In genomic region chr19:5940656-5941055, GRCm38 (mm10) we compare ENCODE assay signal across 12 mouse cellular contexts. TPM values are rescaled to one million over a fixed set of nuclear protein-coding genes. Genes with fewer than 3 reads are reported as not detected.
A peak's percentile ranks its signal among the peaks of the same experiment; 100 is the strongest.
DNase-seq lines count a peak whose midpoint lies in the region; ATAC-seq and TF ChIP-seq lines count a peak whose summit lies in the region.
"Had no signal": no experiment of that assay in that cellular context is flagged by ENCODE, and none has a peak within 500 bp of the region (broad histone marks: within the 10 kb centered on the region; RNA-seq: fewer than 3 reads in every experiment).

No protein-coding gene starts in this region.

- H3K27ac ChIP-seq in heart, embryonic 13.5 days (replicated peaks) = peak overlapping the region; percentile 76
- peak overlapping the region; percentile 52 for H3K27ac ChIP-seq in spleen, adult 2 months (ENCODE audit: insufficient read depth, low read length)
- H3K27ac ChIP-seq in embryonic fibroblast, embryonic 13.5 days (ENCODE audit: insufficient read depth, low read length) = peak overlapping the region; percentile 90
- H3K27ac ChIP-seq in stomach, postnatal 0 days (replicated peaks) = peak overlapping the region; percentile 70
- H3K27ac ChIP-seq: liver, embryonic 12.5 days had no signal

- H3K4me2 ChIP-seq in heart, embryonic 13.5 days = no peak overlapping the region
- no peak overlapping the region for H3K4me2 ChIP-seq in stomach, postnatal 0 days (replicated peaks; ENCODE audit: low read depth)
- H3K4me2 ChIP-seq: liver, embryonic 12.5 days had no signal

- no peak overlapping the region for H3K9ac ChIP-seq in heart, embryonic 13.5 days
- no peak overlapping the region for H3K9ac ChIP-seq in stomach, postnatal 0 days (ENCODE audit: low read length)
- H3K9ac ChIP-seq: liver, embryonic 12.5 days had no signal

- TF ChIP-seq EP300 in stomach, postnatal 0 days (optimal IDR thresholded peaks at IDR 0.05) = no peak

- H3K9me3 ChIP-seq in heart, embryonic 13.5 days = no peaks in the 10 kb centered on the region
- H3K9me3 ChIP-seq in stomach, postnatal 0 days (ENCODE audit: control insufficient read depth, low read length) = no peaks in the 10 kb centered on the region
- H3K9me3 ChIP-seq: liver, embryonic 12.5 days had no signal

- WGBS in heart, embryonic 13.5 days = 84% methylated on average over 10 of the region's 10 CpGs
- 90% methylated on average over 10 of the region's 10 CpGs for WGBS in spleen, adult 2 months
- WGBS in stomach, postnatal 0 days = 88% methylated on average over 10 of the region's 10 CpGs

- no peaks in the 10 kb centered on the region for H3K27me3 ChIP-seq in heart, embryonic 13.5 days (replicated peaks)
- H3K27me3 ChIP-seq in spleen, adult 2 months (ENCODE audit: control insufficient read depth, insufficient read depth, low read length) = no peaks in the 10 kb centered on the region
- no peaks in the 10 kb centered on the region for H3K27me3 ChIP-seq in stomach, postnatal 0 days (ENCODE audit: control insufficient read depth, insufficient read depth, low read length)
- H3K27me3 ChIP-seq: liver, embryonic 12.5 days; Patski had no signal

- no peak for TF ChIP-seq POLR2A in spleen, adult 2 months (IDR thresholded peaks at IDR 0.05; ENCODE audit: low read depth, low read length)
- no peak for TF ChIP-seq POLR2A in embryonic fibroblast, embryonic 13.5 days (IDR thresholded peaks at IDR 0.05; ENCODE audit: low read depth, low read length)

- no peak overlapping the region for H3K4me3 ChIP-seq in heart, embryonic 13.5 days
- H3K4me3 ChIP-seq in spleen, adult 2 months (ENCODE audit: extremely low read depth, insufficient read depth, insufficient read length) = no peak overlapping the region
- H3K4me3 ChIP-seq in embryonic fibroblast, embryonic 13.5 days (ENCODE audit: insufficient read depth, low read length) = no peak overlapping the region
- H3K4me3 ChIP-seq in stomach, postnatal 0 days (ENCODE audit: low read depth, low read length) = no peak overlapping the region
- H3K4me3 ChIP-seq: liver, embryonic 12.5 days had no signal

- intact Hi-C loops in heart, postnatal 25 days (cut with DNase I) = loop anchor here (2.0 kb wide), 1 partner anchor 16 kb away; the partner anchor contains the start of gene Cdc42ep2

- peaks cover 39% of the 10 kb centered on the region for H3K36me3 ChIP-seq in heart, embryonic 13.5 days
- H3K36me3 ChIP-seq in spleen, adult 2 months (ENCODE audit: control insufficient read depth, insufficient read depth, low read length) = peaks cover 12% of the 10 kb centered on the region
- H3K36me3 ChIP-seq in stomach, postnatal 0 days (ENCODE audit: control insufficient read depth, insufficient read depth, low read length) = no peaks in the 10 kb centered on the region; the same call in 1 of the 2 replicates

- no peak for TF ChIP-seq CTCF in spleen, adult 2 months (IDR thresholded peaks at IDR 0.05; ENCODE audit: extremely low read depth, insufficient read depth, insufficient read length, insufficient replicate concordance)
- TF ChIP-seq CTCF in embryonic fibroblast, embryonic 13.5 days (IDR thresholded peaks at IDR 0.05; ENCODE audit: borderline replicate concordance, insufficient read depth, low read length) = no peak
- no peak for TF ChIP-seq CTCF in stomach, postnatal 0 days (IDR thresholded peaks at IDR 0.05; ENCODE audit: low read depth)

- ATAC-seq in heart, embryonic 13.5 days (ENCODE audit: extremely low read depth, insufficient number of reproducible peaks, low FRiP score, low TSS enrichment) = no peak
- ATAC-seq in stomach, postnatal 0 days (ENCODE audit: low FRiP score, low TSS enrichment) = no peak
- ATAC-seq: liver, embryonic 12.5 days; midbrain, embryonic 16.5 days had no signal

- H3K4me1 ChIP-seq in heart, embryonic 13.5 days = peaks cover 74% of the 10 kb centered on the region
- no peaks in the 10 kb centered on the region for H3K4me1 ChIP-seq in spleen, adult 2 months (ENCODE audit: control insufficient read depth, insufficient read depth, insufficient read length)
- peaks cover 15% of the 10 kb centered on the region for H3K4me1 ChIP-seq in embryonic fibroblast, embryonic 13.5 days (ENCODE audit: control insufficient read depth, insufficient read depth, low read length)
- H3K4me1 ChIP-seq in stomach, postnatal 0 days (replicated peaks; ENCODE audit: control insufficient read depth, insufficient read depth) = peaks cover 18% of the 10 kb centered on the region

- DNase-seq in heart, postnatal 25 days (ENCODE audit: low spot score) = no peak
- DNase-seq in spleen, adult 2 months (ENCODE audit: low read depth in 1 of 2, low spot score in 2 of 2) = no peak
- DNase-seq in spleen, postnatal 36 days (ENCODE audit: low spot score in 2 of 2) = no peak
- DNase-seq in stomach, postnatal 0 days (ENCODE audit: low spot score) = no peak
- no peak for DNase-seq in thymus, postnatal 0 days (ENCODE audit: low spot score)
- DNase-seq: right cerebral cortex, postnatal 25 days had no signal

RNA-seq across cellular contexts. Expression of gene Cdc42ep2, which starts 16.0 kb away (rescaled TPM):
- polyA plus RNA-seq in heart, embryonic 13.5 days (2015; fragmentation: Nextera tagmentation; extraction: Ambion mirVana) = 8.9 and 9.3 TPM in 2 replicates
- total RNA-seq in heart, postnatal 25 days (2021) = 1 to 10 TPM; 9.1 to 9.8 TPM
- 8.1 and 8.2 TPM in 2 replicates for polyA plus RNA-seq in spleen, adult 2 months (2012; rRNA removed)
- 10.4 and 12.1 TPM in 2 replicates for polyA plus RNA-seq in embryonic fibroblast, embryonic 13.5 days (2011; ENCODE audit: insufficient read length, low read depth, missing spikeins)
- polyA plus RNA-seq in stomach, postnatal 0 days (2015; fragmentation: Nextera tagmentation; extraction: Ambion mirVana) = 7.9 and 8.1 TPM in 2 replicates
- polyA plus RNA-seq in thymus, postnatal 0 days (2015; fragmentation: Nextera tagmentation; extraction: Ambion mirVana) = 5.2 and 6.7 TPM in 2 replicates

RNA-seq across cellular contexts. Expression of gene Pola2, which starts 23.3 kb away (rescaled TPM):
- 47.2 and 49.5 TPM in 2 replicates for polyA plus RNA-seq in heart, embryonic 13.5 days (2015; fragmentation: Nextera tagmentation; extraction: Ambion mirVana)
- 10 to 100 TPM in 1 of 2 experiments, 1 to 10 TPM in 1; 8.9 to 11.2 TPM for total RNA-seq in heart, postnatal 25 days (2021)
- polyA plus RNA-seq in spleen, adult 2 months (2012; rRNA removed) = 40.5 and 48.0 TPM in 2 replicates
- 19.7 and 29.7 TPM in 2 replicates for polyA plus RNA-seq in embryonic fibroblast, embryonic 13.5 days (2011; ENCODE audit: insufficient read length, low read depth, missing spikeins)
- polyA plus RNA-seq in stomach, postnatal 0 days (2015; fragmentation: Nextera tagmentation; extraction: Ambion mirVana) = 20.4 and 21.2 TPM in 2 replicates
- 61.4 and 71.4 TPM in 2 replicates for polyA plus RNA-seq in thymus, postnatal 0 days (2015; fragmentation: Nextera tagmentation; extraction: Ambion mirVana)

RNA-seq across cellular contexts. Expression of gene Dpf2, which starts 27.8 kb away (rescaled TPM):
- polyA plus RNA-seq in heart, embryonic 13.5 days (2015; fragmentation: Nextera tagmentation; extraction: Ambion mirVana) = 98.1 and 104 TPM in 2 replicates
- 10 to 100 TPM; 87.4 to 96.1 TPM for total RNA-seq in heart, postnatal 25 days (2021)
- 59.9 and 74.8 TPM in 2 replicates for polyA plus RNA-seq in spleen, adult 2 months (2012; rRNA removed)
- polyA plus RNA-seq in embryonic fibroblast, embryonic 13.5 days (2011; ENCODE audit: insufficient read length, low read depth, missing spikeins) = 94.7 and 135 TPM in 2 replicates
- polyA plus RNA-seq in stomach, postnatal 0 days (2015; fragmentation: Nextera tagmentation; extraction: Ambion mirVana) = 47.0 and 54.9 TPM in 2 replicates
- 104 and 116 TPM in 2 replicates for polyA plus RNA-seq in thymus, postnatal 0 days (2015; fragmentation: Nextera tagmentation; extraction: Ambion mirVana)

RNA-seq across cellular contexts. Expression of gene Slc22a20, which starts 45.3 kb away (rescaled TPM):
- polyA plus RNA-seq in heart, embryonic 13.5 days (2015; fragmentation: Nextera tagmentation; extraction: Ambion mirVana) = not detected in 2 replicates
- not detected for total RNA-seq in heart, postnatal 25 days (2021)
- polyA plus RNA-seq in spleen, adult 2 months (2012; rRNA removed) = not detected in 2 replicates
- polyA plus RNA-seq in embryonic fibroblast, embryonic 13.5 days (2011; ENCODE audit: insufficient read length, low read depth, missing spikeins) = not detected in 2 replicates
- not detected in 2 replicates for polyA plus RNA-seq in stomach, postnatal 0 days (2015; fragmentation: Nextera tagmentation; extraction: Ambion mirVana)
- polyA plus RNA-seq in thymus, postnatal 0 days (2015; fragmentation: Nextera tagmentation; extraction: Ambion mirVana) = not detected in 2 replicates
- polyA plus RNA-seq: cortical plate, adult 2 months; liver, embryonic 12.5 days; midbrain, embryonic 16.5 days; Patski had no signal

RNA-seq across cellular contexts. Expression of gene Tigd3, which starts 46.7 kb away (rescaled TPM):
- 1.9 and 2.0 TPM in 2 replicates for polyA plus RNA-seq in heart, embryonic 13.5 days (2015; fragmentation: Nextera tagmentation; extraction: Ambion mirVana)
- under 1 TPM; 0.22 to 0.68 TPM for total RNA-seq in heart, postnatal 25 days (2021)
- 1.3 TPM in 2 replicates for polyA plus RNA-seq in spleen, adult 2 months (2012; rRNA removed)
- polyA plus RNA-seq in embryonic fibroblast, embryonic 13.5 days (2011; ENCODE audit: insufficient read length, low read depth, missing spikeins) = 0.60 and 1.5 TPM in 2 replicates
- 0.77 and 1.0 TPM in 2 replicates for polyA plus RNA-seq in stomach, postnatal 0 days (2015; fragmentation: Nextera tagmentation; extraction: Ambion mirVana)
- 3.3 and 4.1 TPM in 2 replicates for polyA plus RNA-seq in thymus, postnatal 0 days (2015; fragmentation: Nextera tagmentation; extraction: Ambion mirVana)
